Mouse (Mus musculus) hindlimb bud, embryonic 11.5 days (tissue): ENCODE measurements around the gene Gm3012.
"Not testable (repeated sequence)": the region's sequence is repeated elsewhere in the genome, so short reads cannot be mapped to it uniquely, and the experiment has no call there.

Source experiments
- DNase-seq: peaks from one replicate; pipeline ENCODE4 v3.0.0-alpha.2; 2012; ENCODE audit warnings: low read depth, low spot score; ENCODE audit errors: extremely low spot score

The Gm3012 gene

GRCm38 (mm10) chr14:3634212-3634611 is at the start of gene Gm3012:
Gene Gm3012, plus strand, starts transcription at chr14:3634512.
- DNase-seq = not testable (repeated sequence)

GRCm38 (mm10) chr14:3651730-3652129 is 17.4 kb downstream of the Gm3012 start, which contains the start of gene Gm3020:
Gene Gm3020, plus strand, starts transcription at chr14:3652030.
- not testable (repeated sequence) for DNase-seq

GRCm38 (mm10) chr14:3688483-3688882 is 54.2 kb downstream of the Gm3012 start, which contains the start of gene Gm3043:
Gene Gm3043, plus strand, starts transcription at chr14:3688783.
- DNase-seq = not testable (repeated sequence)
